Mouse (Mus musculus) bone marrow macrophage, adult 2 months (primary cell): ENCODE data around the gene Tsc1.

Experiments
- CTCF ChIP-seq: IDR thresholded peaks from 2 replicates; pipeline ENCODE4 v1.5.1; 2012; ENCODE audit warnings: low read depth, mild to moderate bottlenecking, low read length, moderate library complexity
- POLR2A ChIP-seq: IDR thresholded peaks from 2 replicates; pipeline ENCODE4 v1.6.1; 2012; ENCODE audit warnings: mild to moderate bottlenecking, low read depth, low read length, borderline replicate concordance

DNA sequence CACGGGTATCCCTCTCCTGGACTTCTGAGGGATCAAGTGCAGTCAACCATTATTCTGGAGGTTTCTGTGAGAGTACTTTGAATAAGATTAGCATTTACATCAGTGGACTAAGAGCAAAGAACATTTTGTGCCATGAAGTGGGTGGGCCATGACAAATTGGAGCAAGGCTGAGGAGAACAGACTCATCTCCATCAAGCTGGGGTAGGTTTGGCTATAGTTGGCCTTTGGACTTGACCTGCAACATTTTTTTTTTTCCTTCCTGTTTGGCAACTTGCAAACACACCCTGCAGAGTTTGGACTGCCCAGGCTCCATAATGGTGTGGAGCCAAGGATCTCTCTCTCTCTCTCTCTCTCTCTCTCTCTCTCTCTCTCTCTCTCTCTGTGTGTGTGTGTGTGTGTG lies 8.4 kb upstream of the Tsc1 start:
- TF ChIP-seq CTCF (no peak), POLR2A (no peak)
